Mouse (Mus musculus): ENCODE results near the gene Dhrs3.

Dhrs3 gene

DNA sequence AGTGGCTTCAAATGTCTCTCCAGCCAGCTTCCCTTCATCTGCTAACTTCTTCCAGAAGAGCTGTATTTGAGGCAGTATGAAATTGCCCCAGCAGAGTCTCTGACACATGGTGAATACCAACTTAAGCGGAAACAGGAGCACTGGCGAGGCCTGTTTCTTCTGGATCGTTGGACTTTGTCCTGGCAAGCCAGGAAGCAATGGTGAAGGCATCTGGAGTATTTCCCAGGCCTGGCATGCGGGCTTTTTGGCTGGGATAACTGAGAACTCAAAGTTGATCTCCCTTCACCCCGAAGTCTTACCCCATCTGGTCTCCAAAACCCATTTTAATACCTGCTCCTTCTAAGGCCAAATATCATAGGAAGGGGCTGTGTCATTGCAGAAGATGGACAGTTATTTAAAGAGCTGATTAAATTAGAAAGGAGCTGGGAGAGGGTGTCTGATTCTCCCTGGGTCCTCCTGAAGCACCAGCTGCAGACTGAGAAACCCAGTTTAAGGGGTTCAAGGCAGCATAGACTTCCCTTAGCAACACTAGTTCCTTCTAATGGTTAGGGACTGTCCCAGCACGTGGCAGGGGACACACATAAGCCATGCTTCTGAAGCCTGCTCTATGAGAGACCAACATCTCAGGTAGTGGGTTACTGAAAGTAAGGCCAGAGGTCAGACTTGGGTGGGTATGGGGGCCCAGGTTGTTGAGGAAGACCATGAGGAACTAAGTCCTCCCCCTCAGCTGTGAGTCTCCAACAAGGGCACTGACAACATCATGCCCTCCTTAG lies 80.5 kb downstream of the Dhrs3 start:
- DNase-seq (ENCODE audit: low spot score in 2 of 2), result no peak

DNA sequence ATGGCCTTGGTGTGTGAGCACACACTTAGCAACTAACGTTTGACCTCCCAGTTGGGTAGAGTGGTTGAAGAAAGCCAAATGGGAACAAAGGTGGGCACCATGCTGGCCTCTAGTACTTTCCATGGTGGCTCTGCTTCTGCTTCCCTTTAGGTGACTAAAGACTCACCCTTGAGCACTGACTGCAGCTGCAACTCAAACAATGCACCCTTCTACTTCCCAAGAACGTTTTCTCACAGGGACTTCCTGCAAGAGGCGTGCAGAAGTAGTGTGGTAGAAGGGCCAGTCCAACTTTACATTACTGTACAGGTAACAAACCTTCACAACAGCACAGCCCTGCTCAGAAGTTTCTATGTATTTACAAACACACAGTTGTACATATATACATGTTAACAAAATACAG lies 81.8 kb downstream of the Dhrs3 start:
- no peak for DNase-seq (ENCODE audit: low spot score in 2 of 2)

DNA sequence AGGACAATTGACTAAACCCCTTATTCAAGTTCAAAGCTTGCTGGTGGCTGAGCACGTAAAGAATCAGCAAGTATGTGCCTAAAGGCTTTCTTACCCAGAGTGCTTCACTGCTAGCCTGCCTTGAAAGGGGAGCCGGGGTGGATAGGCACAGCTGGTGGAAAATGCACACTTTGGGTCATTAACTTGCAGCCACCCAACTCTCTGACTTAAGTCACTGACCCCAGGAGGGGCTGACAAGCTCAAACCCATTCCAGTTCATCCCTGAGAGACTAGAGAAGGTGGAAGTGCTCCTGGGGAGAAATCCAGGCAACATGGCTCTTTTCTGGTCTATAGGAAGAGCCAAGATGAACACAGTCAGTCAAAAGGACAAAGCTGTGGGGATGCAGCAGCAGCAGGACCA lies 82.9 kb downstream of the Dhrs3 start:
- DNase-seq (ENCODE audit: low spot score in 2 of 2), result no peak

DNA sequence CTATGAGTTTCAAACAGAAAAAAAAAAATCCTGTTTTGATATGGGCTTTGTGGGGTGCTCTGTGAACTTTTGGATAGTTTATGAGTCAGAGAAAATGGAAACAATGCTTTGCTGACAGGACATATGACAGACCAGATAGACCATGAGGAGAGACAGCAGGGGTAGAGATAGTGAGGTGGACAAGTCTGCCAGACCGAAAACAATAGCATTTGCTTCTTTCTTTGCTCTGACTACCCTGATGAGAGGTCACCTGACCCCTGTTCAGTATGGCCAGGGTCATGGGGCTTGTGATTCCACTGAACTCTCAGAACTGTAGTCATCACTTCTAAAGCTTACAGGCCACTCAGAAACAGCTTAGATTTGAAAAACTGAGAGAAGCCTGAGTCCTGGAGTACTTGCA lies 84.4 kb downstream of the Dhrs3 start:
- DNase-seq (ENCODE audit: low spot score in 2 of 2), result no peak

Data from thymus, postnatal 10 days (tissue).